Mouse (Mus musculus) cerebellum, adult 11 months (tissue): ENCODE data around the gene Gm15056.

Source experiments
- DNase-seq: peaks from one replicate; pipeline ENCODE4 v3.0.0; 2022

Gene Gm15056

GRCm38 (mm10) chr8:20902527-20902926 is at the start of gene Gm15056:
TSS of gene Gm15056 (minus strand) at chr8:20902627.
- no peak for DNase-seq

GRCm38 (mm10) chr8:20944610-20945009 is 42.2 kb upstream of the Gm15056 start, which contains the start of gene AY761185:
TSS of gene AY761185 (minus strand) at chr8:20944710.
- no peak for DNase-seq

GRCm38 (mm10) chr8:20921971-20922370 is 19.5 kb upstream of the Gm15056 start, which contains the start of gene Gm6040:
TSS of gene Gm6040 (minus strand) at chr8:20922071.
- no peak for DNase-seq

GRCm38 (mm10) chr8:20912288-20912687 is 9.9 kb upstream of the Gm15056 start:
- DNase-seq: no peak

GRCm38 (mm10) chr8:20908256-20908655 is 5.8 kb upstream of the Gm15056 start:
- no peak for DNase-seq

- no peak for DNase-seq
These were observed 4.7 kb upstream of the Gm15056 start for GRCm38 (mm10) chr8:20907119-20907518.

- no peak for DNase-seq
These were observed 10.1 kb downstream of the Gm15056 start, which contains the start of gene Defb33 for GRCm38 (mm10) chr8:20892369-20892768. TSS of gene Defb33 (plus strand) at chr8:20892669.

- no peak for DNase-seq
These were observed 27.8 kb downstream of the Gm15056 start for GRCm38 (mm10) chr8:20874608-20875007.
